Mouse (Mus musculus): ENCODE measurements around the gene Hoxc9.

- no peak for TF ChIP-seq CTCF (IDR thresholded peaks at IDR 0.05; ENCODE audit: extremely low read depth, insufficient read length, insufficient replicate concordance, low read depth, low read length)
- TF ChIP-seq POLR2A (IDR thresholded peaks at IDR 0.05; ENCODE audit: low read depth, low read length), result no peak
These were observed 9.0 kb upstream of the Hoxc9 start, which contains the start of gene Hoxc5 for GRCm38 (mm10) chr15:102967312-102967510.

All from small intestine, adult 2 months (tissue).